Mouse (Mus musculus) forebrain, embryonic 11.5 days (tissue): ENCODE results near the gene 1810010H24Rik. TPM values are rescaled to one million over a fixed set of nuclear protein-coding genes. Genes with fewer than 3 reads are reported as not detected.
"Not testable (repeated sequence)": the region's sequence is repeated elsewhere in the genome, so short reads cannot be mapped to it uniquely, and the experiment has no call there.

Experiments used
- ATAC-seq: fragments of 200-750 bp; cut with Nextera tagmentation; replicated peaks from 2 replicates; pipeline ENCODE4 v1.8.0; 2017; ENCODE audit warnings: moderate TSS enrichment; ENCODE audit not compliant: low FRiP score
- DNase-seq: peaks from one replicate; pipeline ENCODE4 v3.0.0-alpha.2; 2017; ENCODE audit warnings: low spot score
- H3K27ac ChIP-seq: fragments of 300-500 bp; sonication (generic); 2 replicates; pipeline ENCODE4 v1.5.1; 2014; ENCODE audit warnings: low read depth, low read length
- H3K27me3 ChIP-seq: fragments of 300-500 bp; sonication (generic); 2 replicates; pipeline ENCODE4 v1.6.1; 2014; ENCODE audit warnings: mild to moderate bottlenecking, low read length, mixed read lengths; ENCODE audit not compliant: control insufficient read depth, insufficient read depth
- H3K36me3 ChIP-seq: fragments of 300-500 bp; sonication (generic); 2 replicates; pipeline ENCODE4 v1.6.1; 2014; ENCODE audit warnings: mild to moderate bottlenecking, low read length, moderate library complexity, mixed read lengths; ENCODE audit not compliant: control insufficient read depth, insufficient read depth
- H3K4me1 ChIP-seq: fragments of 300-500 bp; sonication (generic); replicated peaks from 2 replicates; pipeline ENCODE4 v1.6.1; 2014; ENCODE audit warnings: low read length, mixed read lengths; ENCODE audit not compliant: control insufficient read depth, insufficient read depth
- H3K4me2 ChIP-seq: fragments of 300-500 bp; sonication (generic); 2 replicates; pipeline ENCODE4 v1.6.1; 2014; ENCODE audit warnings: low read depth, mild to moderate bottlenecking, low read length, moderate library complexity, mixed read lengths; ENCODE audit not compliant: severe bottlenecking
- H3K4me3 ChIP-seq: fragments of 300-500 bp; sonication (generic); 2 replicates; pipeline ENCODE4 v1.5.1; 2014; ENCODE audit warnings: low read depth, low read length
- H3K9ac ChIP-seq: fragments of 300-500 bp; sonication (generic); 2 replicates; pipeline ENCODE4 v1.6.1; 2014; ENCODE audit warnings: low read length
- H3K9me3 ChIP-seq: fragments of 300-500 bp; sonication (generic); 2 replicates; pipeline ENCODE4 v1.6.1; 2016; ENCODE audit warnings: low read length, mixed read lengths; ENCODE audit not compliant: control insufficient read depth
- WGBS: fragments of 180-500 bp; shearing (Covaris S2); extraction: QIAGEN DNeasy Blood & Tissue Kit; methylation state at CpG from one replicate; pipeline ENCODE4 v1.1.7; 2014; 5-methylcytosine and 5-hydroxymethylcytosine counted together
- polyA plus RNA-seq: library from polyadenylated mRNA; unstranded; fragments of >200 nt; fragmentation: Nextera tagmentation; extraction: Ambion mirVana; gene quantifications from 2 replicates; pipeline ENCODE4 v1.2.1, GENCODE M21; 2014

Gene 1810010H24Rik
- polyA plus RNA-seq = 2.5 and 4.2 TPM in 2 replicates

DNA sequence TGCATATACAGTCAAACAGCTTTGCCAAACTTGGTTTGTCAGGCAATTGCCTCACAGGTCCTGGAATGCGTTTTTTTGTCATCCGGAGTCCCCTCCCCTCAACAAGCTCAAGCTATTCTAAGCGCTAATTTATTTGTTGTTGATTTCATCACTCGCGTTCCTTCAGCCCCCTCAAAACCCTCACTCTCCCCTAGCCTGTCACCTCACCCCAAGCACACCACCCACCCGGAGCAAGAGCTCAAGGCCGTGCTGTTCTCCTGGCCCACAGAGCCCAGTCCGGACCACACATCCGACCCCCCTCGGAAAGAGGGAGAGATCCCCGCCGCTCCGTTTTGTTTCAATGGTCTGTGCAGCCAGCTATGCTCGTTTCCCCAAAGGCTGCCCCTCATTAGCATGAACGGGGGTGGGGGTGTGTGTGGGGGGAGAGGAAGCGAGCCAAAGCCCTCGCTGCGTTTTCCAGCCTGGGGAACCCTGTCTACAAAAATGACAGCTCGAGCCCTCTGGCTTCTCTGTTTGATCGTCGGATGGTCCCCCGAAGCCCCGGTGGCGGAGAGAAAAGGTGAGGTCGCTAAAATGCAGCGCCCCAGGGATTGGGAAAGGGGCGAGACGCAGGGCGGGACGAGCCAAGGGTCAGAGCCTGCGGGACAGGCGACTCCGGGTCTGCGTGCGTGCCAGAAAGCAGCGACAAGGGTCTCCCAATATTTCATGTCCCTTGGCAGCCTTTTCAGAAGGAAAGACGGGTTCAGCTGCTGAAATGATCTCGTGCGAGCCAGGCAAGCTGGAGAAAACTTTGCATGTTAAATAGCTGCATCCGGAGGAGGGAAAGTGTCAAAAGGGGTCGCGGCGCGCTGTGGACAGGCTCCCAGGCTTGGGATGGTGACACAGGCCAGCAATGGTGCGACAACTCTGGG is at the start of gene 1810010H24Rik:
1810010H24Rik (plus strand) TSS at position 271 of the 911 bp plus-strand sequence.
- DNase-seq (peak; percentile 70), ATAC-seq (peak; percentile 11; the same call in 1 of the 2 replicates)
- Histone ChIP-seq H3K36me3 (no peaks in the 10 kb centered on the region), H3K27ac (no peak within 1 kb of the TSS), H3K4me3 (peak within 1 kb of the TSS; percentile 40), H3K9ac (peak within 1 kb of the TSS; percentile 60), H3K9me3 (no peaks in the 10 kb centered on the region), H3K4me2 (peak within 1 kb of the TSS; percentile 84), H3K27me3 (no peaks in the 10 kb centered on the region), H3K4me1 (peaks cover 12% of the 10 kb centered on the region; the same call in 1 of the 2 replicates)
- under 1% methylated on average over 45 of the region's 45 CpGs for WGBS

GRCm38 (mm10) chr11:106976194-106976593 is 49.3 kb upstream of the 1810010H24Rik start:
- no peaks in the 10 kb centered on the region for H3K4me1 ChIP-seq
- ATAC-seq (no peak), DNase-seq (no peak)
- H3K27ac ChIP-seq = no peak overlapping the region
- no peaks in the 10 kb centered on the region for H3K9me3 ChIP-seq
- H3K36me3 ChIP-seq = no peaks in the 10 kb centered on the region
- H3K9ac ChIP-seq = no peak overlapping the region
- no peak overlapping the region for H3K4me2 ChIP-seq
- H3K27me3 ChIP-seq = no peaks in the 10 kb centered on the region
- 83% methylated on average over 8 of the region's 8 CpGs for WGBS
- H3K4me3 ChIP-seq = no peak overlapping the region

DNA sequence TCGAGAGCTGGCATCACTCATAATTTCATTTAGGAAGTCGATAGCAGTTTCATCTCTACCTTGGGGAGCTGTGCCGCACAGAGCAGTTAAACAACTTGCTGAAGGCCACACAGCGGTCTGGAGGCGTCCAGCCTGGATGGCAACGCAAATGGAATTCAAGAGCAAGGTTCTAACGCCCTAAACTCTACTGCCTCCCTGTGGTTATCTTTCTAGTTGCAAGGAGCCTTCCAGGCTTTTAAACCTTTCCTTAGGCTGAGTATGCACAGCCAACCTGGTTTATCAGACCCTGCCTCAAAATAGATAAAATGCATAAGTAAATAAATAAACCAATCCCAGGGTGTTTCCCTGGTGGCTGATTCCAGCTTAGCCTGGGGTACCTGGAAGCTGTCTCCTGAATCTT is 45.0 kb upstream of the 1810010H24Rik start:
- WGBS = 27% methylated on average over 7 of the region's 7 CpGs
- Histone ChIP-seq H3K27me3 (no peaks in the 10 kb centered on the region), H3K27ac (no peak overlapping the region), H3K36me3 (no peaks in the 10 kb centered on the region), H3K4me1 (no peaks in the 10 kb centered on the region), H3K4me2 (no peak overlapping the region), H3K4me3 (no peak overlapping the region), H3K9me3 (no peaks in the 10 kb centered on the region), H3K9ac (no peak overlapping the region)
- DNase-seq (peak; percentile 65), ATAC-seq (no peak)

DNA sequence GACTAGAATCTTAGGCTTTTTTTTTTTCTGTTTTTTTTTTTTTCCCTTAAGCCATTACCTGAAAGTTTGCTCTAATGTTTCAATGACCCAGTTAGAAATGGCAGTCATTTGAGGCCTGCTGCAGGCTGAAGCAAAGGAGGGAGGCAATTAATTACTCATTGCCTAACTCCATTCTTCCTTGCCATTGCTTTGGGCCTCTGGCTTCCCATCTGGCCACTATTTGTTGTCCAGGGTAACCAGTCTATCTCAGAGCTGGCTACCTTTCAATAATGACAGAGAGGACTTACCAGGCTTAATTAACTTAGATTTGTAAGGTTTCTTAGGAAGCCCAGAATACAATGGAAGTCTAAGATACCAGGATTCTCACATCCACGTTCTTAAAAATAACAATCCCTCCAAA is 43.7 kb upstream of the 1810010H24Rik start:
- no peak overlapping the region for H3K4me2 ChIP-seq
- no peaks in the 10 kb centered on the region for H3K36me3 ChIP-seq
- no peaks in the 10 kb centered on the region for H3K4me1 ChIP-seq
- no peaks in the 10 kb centered on the region for H3K9me3 ChIP-seq
- ATAC-seq = no peak
- WGBS = 18% methylated on average over 1 of the region's 1 CpGs
- no peaks in the 10 kb centered on the region for H3K27me3 ChIP-seq
- no peak overlapping the region for H3K9ac ChIP-seq
- no peak overlapping the region for H3K27ac ChIP-seq
- H3K4me3 ChIP-seq = no peak overlapping the region
- no peak for DNase-seq

DNA sequence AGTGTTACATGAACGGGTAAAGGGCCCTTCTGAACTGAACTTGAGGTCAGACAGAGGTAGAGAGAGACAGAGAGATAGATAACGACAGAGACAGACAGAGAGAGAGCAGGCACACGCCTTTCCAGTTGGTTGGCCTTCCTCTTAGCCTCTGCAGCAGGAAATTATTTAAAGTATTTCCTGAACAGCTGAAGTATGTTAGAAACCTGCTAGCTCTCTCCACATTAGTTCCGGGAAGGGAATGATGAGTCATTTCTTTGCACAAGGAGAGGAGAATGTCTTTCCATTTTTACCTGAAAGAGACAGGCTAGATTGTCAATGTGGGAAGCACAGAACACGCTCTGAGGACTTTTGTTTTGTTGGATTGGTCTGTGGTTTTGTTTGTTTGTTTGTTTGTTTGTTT is 43.1 kb upstream of the 1810010H24Rik start:
- H3K9me3 ChIP-seq = no peaks in the 10 kb centered on the region
- H3K4me3 ChIP-seq = no peak overlapping the region
- DNase-seq = no peak
- WGBS = 66% methylated on average over 5 of the region's 5 CpGs
- H3K27ac ChIP-seq = no peak overlapping the region
- ATAC-seq = no peak
- no peaks in the 10 kb centered on the region for H3K4me1 ChIP-seq
- H3K9ac ChIP-seq = no peak overlapping the region
- H3K36me3 ChIP-seq = no peaks in the 10 kb centered on the region
- H3K4me2 ChIP-seq = no peak overlapping the region
- H3K27me3 ChIP-seq = no peaks in the 10 kb centered on the region

- not testable (repeated sequence) for H3K27ac ChIP-seq, DNase-seq, H3K4me1 ChIP-seq, H3K27me3 ChIP-seq, H3K9ac ChIP-seq, H3K4me2 ChIP-seq, H3K9me3 ChIP-seq, H3K4me3 ChIP-seq, ATAC-seq
- WGBS = 91% methylated on average over 9 of the region's 9 CpGs
- peaks cover 19% of the 10 kb centered on the region; the same call in 1 of the 2 replicates for H3K36me3 ChIP-seq
Measured at GRCm38 (mm10) chr11:106985979-106986604, 39.4 kb upstream of the 1810010H24Rik start.

DNA sequence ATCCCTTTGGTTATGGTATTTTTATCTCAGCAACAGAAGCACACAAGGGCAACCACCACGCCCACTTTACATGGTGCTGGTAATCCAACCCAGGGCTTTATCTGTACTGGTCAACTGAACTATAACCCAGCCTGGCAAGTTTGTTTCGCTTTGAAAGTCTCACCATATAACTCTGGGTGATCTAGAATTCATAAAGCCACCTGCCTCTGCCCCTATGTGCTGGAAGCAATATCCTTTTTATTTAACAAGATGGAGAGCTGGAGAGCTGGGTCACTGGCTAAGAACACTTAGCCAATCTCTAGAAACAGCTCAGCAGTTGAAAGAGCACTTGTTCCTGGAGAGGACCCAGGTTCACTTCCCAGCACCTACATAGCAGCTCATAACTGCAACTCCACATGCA is 38.1 kb upstream of the 1810010H24Rik start:
- Histone ChIP-seq H3K27ac (no peak overlapping the region), H3K4me3 (no peak overlapping the region), H3K9ac (no peak overlapping the region), H3K4me1 (no peaks in the 10 kb centered on the region), H3K4me2 (no peak overlapping the region), H3K36me3 (peaks cover 19% of the 10 kb centered on the region; the same call in 1 of the 2 replicates), H3K9me3 (no peaks in the 10 kb centered on the region), H3K27me3 (no peaks in the 10 kb centered on the region)
- WGBS = 87% methylated on average over 2 of the region's 2 CpGs
- DNase-seq = no peak
- no peak for ATAC-seq

DNA sequence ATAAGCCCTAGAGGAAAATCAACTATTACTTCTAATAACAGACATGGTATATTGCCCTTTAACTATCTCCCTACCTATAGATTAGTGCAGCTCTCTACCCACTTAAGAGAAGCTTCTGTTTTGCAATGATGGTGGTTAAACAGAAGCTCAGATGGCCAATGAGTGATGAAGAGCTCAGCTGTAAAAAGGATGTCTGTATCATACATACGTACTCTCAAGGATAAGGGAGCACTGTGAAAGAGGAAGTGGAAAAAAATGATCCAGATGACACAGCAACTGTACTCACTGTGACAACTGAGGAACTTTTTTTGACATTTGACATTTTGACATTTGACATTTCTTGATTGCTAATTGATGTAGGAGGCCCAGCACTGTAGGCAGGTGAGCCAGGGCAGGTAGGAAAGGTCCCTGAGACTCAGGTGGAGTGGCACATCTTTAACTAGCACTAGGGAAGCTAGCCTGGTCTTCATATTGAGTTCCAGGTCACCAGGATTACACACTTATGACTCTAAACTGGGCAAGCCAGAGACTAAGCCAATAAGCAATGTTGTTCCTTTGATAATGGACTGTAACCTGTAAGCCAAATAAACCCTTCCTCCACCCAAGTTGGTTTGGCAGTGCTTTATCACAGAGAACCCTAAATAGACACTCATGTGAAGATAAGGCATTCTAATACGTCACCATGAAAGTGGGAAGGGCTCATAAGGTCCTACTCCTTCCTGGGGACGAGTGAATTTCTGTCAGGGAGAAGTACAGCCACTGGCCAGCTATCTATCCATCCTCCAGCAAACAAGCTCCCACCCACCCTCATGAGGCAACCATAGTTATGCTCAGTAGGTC is 31.0 kb upstream of the 1810010H24Rik start:
- Histone ChIP-seq H3K9me3 (no peaks in the 10 kb centered on the region), H3K4me1 (peaks cover 2% of the 10 kb centered on the region; the same call in 1 of the 2 replicates), H3K27me3 (no peaks in the 10 kb centered on the region), H3K4me2 (no peak overlapping the region), H3K27ac (no peak overlapping the region), H3K36me3 (peaks cover 25% of the 10 kb centered on the region; the same call in 1 of the 2 replicates), H3K4me3 (no peak overlapping the region), H3K9ac (no peak overlapping the region)
- WGBS = 83% methylated on average over 3 of the region's 3 CpGs
- no peak for ATAC-seq
- no peak for DNase-seq
